Mouse (Mus musculus): ENCODE data around the gene Arxes2. TPM values are rescaled to one million over a fixed set of nuclear protein-coding genes. Genes with fewer than 3 reads are reported as not detected.
"Not testable (repeated sequence)": the region's sequence is repeated elsewhere in the genome, so short reads cannot be mapped to it uniquely, and the experiment has no call there.

Gene Arxes2
- polyA plus RNA-seq, 1 experiment from 2014 or later: 117 TPM

DNA sequence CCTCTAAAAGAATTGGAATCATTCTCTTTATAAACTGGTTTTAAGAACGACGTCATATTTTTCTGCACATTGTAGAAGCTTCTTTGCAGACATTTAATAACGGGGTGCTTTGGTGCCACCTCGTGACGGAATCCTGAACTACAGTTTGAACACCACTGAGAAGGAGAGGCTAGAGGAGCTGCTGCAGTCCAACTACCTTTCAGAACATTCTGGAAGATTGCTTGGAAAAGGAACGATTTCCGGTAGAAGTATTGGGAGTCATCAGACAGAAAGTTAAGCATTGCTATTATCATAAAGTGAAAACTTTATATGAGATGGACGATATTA is 18.4 kb upstream of the Arxes2 start:
- Histone ChIP-seq H3K4me1 (no peaks in the 10 kb centered on the region), H3K4me3 (no peak overlapping the region), H3K36me3 (no peaks in the 10 kb centered on the region; the same call in 1 of the 2 replicates), H3K27ac (replicated peaks) (no peak overlapping the region), H3K27me3 (ENCODE audit: low read depth, poor library complexity, severe bottlenecking) (no peaks in the 10 kb centered on the region), H3K9me3 (replicated peaks) (peaks cover 6% of the 10 kb centered on the region; the same call in 1 of the 2 replicates)
- WGBS: 29% methylated on average over 8 of the region's 8 CpGs
- peak; percentile 59 for DNase-seq (ENCODE audit: low spot score)

DNA sequence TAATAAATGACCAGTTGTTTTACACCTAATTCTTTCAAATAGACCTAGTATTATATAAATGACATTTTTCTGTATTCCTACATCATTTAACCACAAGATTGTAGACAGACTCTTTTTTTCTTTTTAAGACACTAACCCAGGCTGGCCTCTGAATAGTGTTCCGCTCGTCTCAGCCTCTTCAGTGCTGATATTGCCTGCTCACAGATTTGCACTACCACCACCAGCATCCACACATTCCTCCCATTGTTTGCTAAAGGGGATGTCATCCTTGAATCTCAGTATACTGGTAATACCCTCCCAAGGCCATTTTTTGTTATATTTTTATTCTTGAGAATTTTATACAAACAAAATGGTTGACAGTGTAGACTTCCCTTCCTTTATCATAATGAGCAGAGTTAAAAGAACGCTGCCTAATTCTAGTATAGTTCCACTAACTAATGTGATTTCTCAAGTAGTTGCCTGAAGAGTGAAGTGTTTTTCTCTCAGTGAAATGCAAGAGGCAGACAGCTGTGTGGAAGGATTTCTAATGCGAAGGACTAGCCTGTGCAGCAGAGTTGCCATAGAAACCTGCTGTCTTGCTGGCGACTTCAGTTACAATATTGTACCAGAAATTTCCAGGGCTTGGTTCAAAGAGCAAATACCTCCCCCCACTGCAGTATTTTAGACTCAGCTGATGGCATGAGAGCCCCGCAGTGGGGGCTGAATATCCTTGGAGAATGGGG is 8.9 kb upstream of the Arxes2 start:
- peaks cover 5% of the 10 kb centered on the region for H3K27me3 ChIP-seq (ENCODE audit: low read depth, poor library complexity, severe bottlenecking)
- no peaks in the 10 kb centered on the region for H3K36me3 ChIP-seq
- H3K9me3 ChIP-seq (replicated peaks): no peaks in the 10 kb centered on the region
- peak overlapping the region; percentile 42 for H3K27ac ChIP-seq (replicated peaks)
- DNase-seq (ENCODE audit: low spot score): no peak
- no peak overlapping the region for H3K4me3 ChIP-seq
- WGBS: 66% methylated on average over 6 of the region's 6 CpGs
- H3K4me1 ChIP-seq: peaks cover 8% of the 10 kb centered on the region

DNA sequence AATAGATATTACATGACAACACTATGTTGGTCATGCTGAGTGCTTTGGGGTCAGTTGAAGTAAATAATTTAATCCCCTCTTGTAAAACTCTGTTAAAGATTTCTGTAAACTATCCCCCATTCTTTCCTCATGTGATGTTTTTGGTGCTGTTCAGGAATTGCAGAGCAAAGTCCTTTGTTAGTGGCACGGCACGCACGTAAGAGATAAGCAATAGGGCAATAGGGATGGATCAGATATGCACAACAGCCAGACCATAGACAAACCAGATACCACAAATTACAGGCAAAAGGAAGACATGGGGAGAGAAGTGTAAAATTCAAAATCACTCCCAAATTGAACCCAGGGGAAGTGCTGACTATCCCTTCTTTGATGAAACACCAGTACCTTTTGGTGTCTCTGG is 7.4 kb upstream of the Arxes2 start:
- no peaks in the 10 kb centered on the region for H3K36me3 ChIP-seq
- no peak for DNase-seq (ENCODE audit: low spot score)
- H3K27ac ChIP-seq (replicated peaks): no peak overlapping the region
- WGBS: 96% methylated on average over 3 of the region's 3 CpGs
- H3K4me3 ChIP-seq: no peak overlapping the region
- peaks cover 8% of the 10 kb centered on the region for H3K4me1 ChIP-seq
- H3K27me3 ChIP-seq (ENCODE audit: low read depth, poor library complexity, severe bottlenecking): peaks cover 8% of the 10 kb centered on the region
- H3K9me3 ChIP-seq (replicated peaks): no peaks in the 10 kb centered on the region

DNA sequence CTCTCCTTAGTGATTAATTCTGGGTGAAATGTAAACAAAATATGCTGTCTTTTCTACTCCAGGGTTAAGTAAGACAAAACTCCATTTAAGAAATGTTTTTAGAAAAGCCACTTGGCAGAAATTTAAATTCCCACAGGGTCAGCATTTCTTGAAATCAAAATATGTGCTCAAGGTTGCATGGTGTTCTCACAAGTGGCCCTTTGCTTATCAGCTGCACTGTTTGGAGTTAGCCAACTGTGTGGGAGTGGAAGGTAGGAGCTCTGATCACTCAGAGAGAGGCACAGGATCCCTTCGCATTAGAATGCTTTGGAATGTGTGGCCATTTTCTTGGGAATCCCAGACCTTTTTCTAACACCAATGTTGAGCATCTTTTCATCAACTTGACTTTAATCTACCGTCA is 3.0 kb upstream of the Arxes2 start:
- DNase-seq (ENCODE audit: low spot score): no peak
- H3K4me1 ChIP-seq: peaks cover 7% of the 10 kb centered on the region; the same call in 1 of the 2 replicates
- no peaks in the 10 kb centered on the region for H3K9me3 ChIP-seq (replicated peaks)
- peaks cover 11% of the 10 kb centered on the region; the same call in 1 of the 2 replicates for H3K27me3 ChIP-seq (ENCODE audit: low read depth, poor library complexity, severe bottlenecking)
- WGBS: 66% methylated on average over 2 of the region's 2 CpGs
- H3K27ac ChIP-seq (replicated peaks): no peak overlapping the region
- H3K4me3 ChIP-seq: no peak overlapping the region
- H3K36me3 ChIP-seq: no peaks in the 10 kb centered on the region

DNA sequence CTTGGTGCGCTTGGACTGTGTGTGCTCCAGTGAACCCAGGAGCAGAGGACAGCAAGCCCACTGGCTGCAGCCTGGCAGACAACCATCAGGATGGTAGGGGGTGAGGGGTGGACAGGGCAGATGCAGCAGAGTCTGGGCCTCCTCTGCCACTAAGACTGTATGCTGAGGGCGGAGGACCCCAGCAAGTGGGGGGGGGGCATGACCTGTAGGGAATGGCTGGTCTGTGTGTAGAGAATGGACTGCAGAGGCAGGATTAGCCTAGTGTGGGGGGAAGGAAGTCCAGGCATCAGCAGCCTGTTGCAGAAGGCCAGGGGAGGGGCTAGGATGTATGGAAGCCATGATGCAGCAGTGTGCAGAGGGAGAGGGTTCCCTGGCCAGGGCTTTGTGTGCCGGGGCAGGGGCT is 431 bp upstream of the Arxes2 start:
- H3K36me3 ChIP-seq; H3K4me1 ChIP-seq; H3K9me3 ChIP-seq (replicated peaks): not testable (repeated sequence)
- H3K27ac ChIP-seq (replicated peaks): peak overlapping the region; percentile 78
- 36% methylated on average over 2 of the region's 3 CpGs for whole genome bisulfite sequencing
- H3K4me3 ChIP-seq: peak overlapping the region; percentile 29; the same call in 1 of the 2 replicates
- peaks cover 16% of the 10 kb centered on the region; the same call in 1 of the 2 replicates for H3K27me3 ChIP-seq (ENCODE audit: low read depth, poor library complexity, severe bottlenecking)
- DNase-seq (ENCODE audit: low spot score): peak; percentile 30

DNA sequence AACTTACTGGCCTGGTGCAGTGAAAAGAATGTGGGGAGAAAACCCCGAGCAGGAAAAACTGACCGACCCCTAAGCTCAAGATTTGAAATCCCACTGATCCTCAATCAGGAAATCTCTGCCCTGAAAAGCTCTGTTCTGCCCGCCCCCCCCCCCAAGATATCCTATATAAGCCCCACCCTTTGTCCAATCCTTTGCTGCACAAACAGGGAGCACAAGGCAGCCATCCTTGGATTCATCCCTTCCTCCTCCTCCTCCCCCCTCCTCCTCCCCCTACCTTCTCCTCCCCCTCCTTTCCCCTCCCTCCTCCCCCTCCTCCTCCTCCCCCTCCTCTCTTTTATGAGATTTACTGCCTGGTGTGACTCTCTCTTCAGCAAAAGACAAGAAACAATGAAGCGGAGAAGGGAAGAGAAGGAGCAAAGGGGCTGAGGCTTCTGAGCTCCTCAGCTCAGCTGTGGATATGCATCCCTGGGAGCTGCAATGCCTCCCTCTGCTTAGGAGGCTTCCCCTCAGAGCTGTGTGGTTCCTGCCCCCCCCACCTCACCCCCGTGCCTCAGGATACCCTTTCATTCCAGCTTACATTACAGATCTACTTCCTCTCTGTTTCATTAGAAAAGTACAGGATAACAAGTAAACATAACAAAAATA is 13.7 kb downstream of the Arxes2 start:
- peak; percentile 13 for DNase-seq (ENCODE audit: low spot score)
- Histone ChIP-seq H3K27me3 (ENCODE audit: low read depth, poor library complexity, severe bottlenecking) (peaks cover 17% of the 10 kb centered on the region), H3K4me1 (peaks cover 15% of the 10 kb centered on the region), H3K9me3 (replicated peaks) (no peaks in the 10 kb centered on the region), H3K27ac (replicated peaks) (peak overlapping the region; percentile 67), H3K4me3 (no peak overlapping the region), H3K36me3 (no peaks in the 10 kb centered on the region)
- WGBS: 18% methylated on average over 5 of the region's 5 CpGs

DNA sequence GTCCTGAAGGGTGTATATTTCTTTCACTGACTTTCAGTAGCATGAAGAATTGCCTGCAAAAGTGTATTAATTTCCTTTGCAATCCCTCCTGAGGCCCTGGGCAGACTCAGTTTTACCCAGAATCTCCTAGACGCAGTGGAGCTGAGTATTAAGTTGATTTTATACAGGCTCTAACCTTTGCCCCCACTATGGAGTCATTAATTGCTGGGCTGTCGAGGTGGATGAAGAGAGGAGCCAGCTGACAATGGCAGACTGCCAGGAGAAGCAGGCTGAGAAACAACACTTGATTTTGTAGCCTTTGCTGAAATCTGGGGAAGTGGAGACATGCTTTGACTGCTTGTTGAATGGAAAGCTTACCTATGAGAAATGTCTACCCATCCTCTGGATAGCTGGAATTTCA is 20.8 kb downstream of the Arxes2 start:
- H3K36me3 ChIP-seq: no peaks in the 10 kb centered on the region
- H3K4me1 ChIP-seq: no peaks in the 10 kb centered on the region
- H3K4me3 ChIP-seq: no peak overlapping the region
- H3K9me3 ChIP-seq (replicated peaks): no peaks in the 10 kb centered on the region
- peaks cover 15% of the 10 kb centered on the region for H3K27me3 ChIP-seq (ENCODE audit: low read depth, poor library complexity, severe bottlenecking)
- WGBS: 43% methylated on average over 2 of the region's 2 CpGs
- DNase-seq (ENCODE audit: low spot score): no peak
- H3K27ac ChIP-seq (replicated peaks): no peak overlapping the region

DNA sequence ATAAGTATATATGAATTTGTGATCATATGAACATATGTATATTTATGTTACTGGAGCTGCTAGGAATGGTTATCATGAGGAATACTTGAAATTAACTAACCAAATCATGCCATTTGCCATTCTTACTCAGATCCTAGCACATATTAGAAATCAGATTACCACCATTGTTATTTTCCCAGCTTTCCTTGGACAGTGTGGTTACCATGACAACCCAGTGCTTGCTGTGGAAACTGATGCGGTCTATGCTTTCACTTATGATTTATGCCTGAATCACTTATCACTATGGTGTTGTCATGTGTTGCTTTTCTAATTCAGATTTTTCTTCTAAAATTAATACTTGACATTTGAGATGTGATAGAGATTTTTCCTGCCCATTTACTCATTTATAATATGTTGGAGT is 36.7 kb downstream of the Arxes2 start:
- H3K4me3 ChIP-seq: no peak overlapping the region
- WGBS: 74% methylated on average over 1 of the region's 1 CpGs
- peaks cover 15% of the 10 kb centered on the region; the same call in 1 of the 2 replicates for H3K4me1 ChIP-seq
- no peaks in the 10 kb centered on the region for H3K36me3 ChIP-seq
- H3K27me3 ChIP-seq (ENCODE audit: low read depth, poor library complexity, severe bottlenecking): peaks cover 47% of the 10 kb centered on the region
- H3K9me3 ChIP-seq (replicated peaks): no peaks in the 10 kb centered on the region
- no peak overlapping the region for H3K27ac ChIP-seq (replicated peaks)
- no peak for DNase-seq (ENCODE audit: low spot score)

DNA sequence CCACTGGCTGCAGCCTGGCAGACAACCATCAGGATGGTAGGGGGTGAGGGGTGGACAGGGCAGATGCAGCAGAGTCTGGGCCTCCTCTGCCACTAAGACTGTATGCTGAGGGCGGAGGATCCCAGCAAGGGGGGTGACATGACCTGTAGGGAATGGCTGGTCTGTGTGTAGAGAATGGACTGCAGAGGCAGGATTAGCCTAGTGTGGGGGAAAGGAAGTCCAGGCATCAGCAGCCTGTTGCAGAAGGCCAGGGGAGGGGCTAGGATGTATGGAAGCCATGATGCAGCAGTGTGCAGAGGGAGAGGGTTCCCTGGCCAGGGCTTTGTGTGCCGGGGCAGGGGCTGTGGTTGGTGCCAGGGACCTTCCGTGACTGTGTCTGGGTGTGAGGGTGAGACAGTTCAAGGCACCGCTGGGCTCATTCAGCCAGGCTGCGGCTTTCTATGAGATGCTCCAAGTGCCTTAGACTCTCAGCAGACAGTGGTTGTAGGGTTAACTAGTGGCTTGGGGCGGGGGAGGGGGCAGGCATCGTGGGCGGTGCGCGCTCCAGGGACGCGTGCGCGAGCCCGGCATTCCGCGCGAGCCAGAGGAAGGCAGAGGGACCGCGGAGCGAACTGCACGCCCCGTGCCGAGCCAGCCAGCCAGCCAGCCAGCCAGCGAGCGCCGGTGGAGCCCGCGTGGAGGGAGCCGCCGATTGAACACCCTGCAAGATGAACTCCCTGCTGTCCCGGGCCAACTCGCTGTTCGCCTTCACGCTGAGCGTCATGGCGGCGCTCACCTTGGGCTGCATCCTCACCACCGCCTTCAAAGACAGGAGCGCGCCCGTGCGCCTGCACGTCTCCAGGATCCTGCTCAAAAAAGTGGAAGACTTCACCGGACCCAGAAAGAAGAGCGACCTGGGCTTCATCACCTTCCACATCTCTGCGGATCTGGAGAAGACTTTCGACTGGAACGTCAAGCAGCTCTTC is 39.5 kb downstream of the Arxes2 start, which contains the start of gene Arxes1:
TSS of gene Arxes1 (plus strand) at position 569 of the 965 bp plus-strand sequence.
- H3K9me3 ChIP-seq (replicated peaks); H3K36me3 ChIP-seq: not testable (repeated sequence)
- H3K4me3 ChIP-seq: peak within 1 kb of the TSS; percentile 45
- H3K27me3 ChIP-seq (ENCODE audit: low read depth, poor library complexity, severe bottlenecking): peaks cover 44% of the 10 kb centered on the region
- 7% methylated on average over 22 of the region's 49 CpGs for WGBS
- peak within 1 kb of the TSS; percentile 65; the same call in 1 of the 2 replicates for H3K27ac ChIP-seq (replicated peaks)
- peaks cover 15% of the 10 kb centered on the region; the same call in 1 of the 2 replicates for H3K4me1 ChIP-seq
- peak; percentile 39 for DNase-seq (ENCODE audit: low spot score)

DNA sequence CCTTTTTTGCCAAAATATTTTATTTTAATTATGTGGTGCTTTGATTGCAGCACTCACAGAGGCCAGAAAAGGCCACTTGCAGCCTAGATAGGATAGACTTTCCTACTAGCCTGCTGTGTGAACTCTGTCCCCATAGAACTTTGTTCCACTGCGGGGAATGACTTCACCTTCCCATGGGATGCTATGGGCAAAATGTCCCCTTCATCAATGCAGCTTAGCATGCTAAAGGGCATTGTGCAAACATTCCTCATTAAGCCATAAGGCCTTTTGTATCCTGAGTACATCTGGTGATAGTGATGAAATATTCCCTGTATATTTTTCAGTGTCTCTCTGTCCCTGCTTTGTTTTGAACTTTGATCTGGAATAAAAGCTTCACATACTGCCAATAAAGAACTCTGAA is 50.1 kb downstream of the Arxes2 start:
- 84% methylated on average over 1 of the region's 1 CpGs for WGBS
- Histone ChIP-seq H3K9me3 (replicated peaks) (no peaks in the 10 kb centered on the region), H3K27ac (replicated peaks) (no peak overlapping the region), H3K4me1 (no peaks in the 10 kb centered on the region), H3K4me3 (no peak overlapping the region), H3K27me3 (ENCODE audit: low read depth, poor library complexity, severe bottlenecking) (peaks cover 23% of the 10 kb centered on the region), H3K36me3 (no peaks in the 10 kb centered on the region)
- no peak for DNase-seq (ENCODE audit: low spot score)

Data from midbrain, embryonic 10.5 days (tissue).